Mouse (Mus musculus) heart, adult 2 months (tissue): ENCODE measurements around the gene Abcg2. TPM values are rescaled to one million over a fixed set of nuclear protein-coding genes. Genes with fewer than 3 reads are reported as not detected.

ENCODE experiments used
- DNase-seq, 2 experiments: peaks; one replicate each; pipeline ENCODE4 v3.0.0; 2021
- H3K27ac ChIP-seq: fragments of 200-600 bp; 2 replicates; pipeline ENCODE4 v1.8.1; 2022
- H3K27me3 ChIP-seq: fragments of 200-500 bp; 2 replicates; pipeline ENCODE4 v1.6.1; 2012; ENCODE audit warnings: mild to moderate bottlenecking, low read length, inconsistent platforms, mixed read lengths; ENCODE audit not compliant: control insufficient read depth, insufficient read depth
- H3K36me3 ChIP-seq: fragments of 200-500 bp; 2 replicates; pipeline ENCODE4 v1.6.1; 2012; ENCODE audit warnings: low read length, inconsistent platforms; ENCODE audit not compliant: control insufficient read depth, insufficient read depth
- H3K4me1 ChIP-seq: fragments of 200-500 bp; 2 replicates; pipeline ENCODE4 v1.6.1; 2011; ENCODE audit warnings: low read length; ENCODE audit not compliant: control insufficient read depth, insufficient read depth
- H3K4me3 ChIP-seq: fragments of 200-600 bp; 2 replicates; pipeline ENCODE4 v1.8.1; 2022
- H3K79me2 ChIP-seq: fragments of 200-500 bp; replicated peaks from 2 replicates; pipeline ENCODE4 v1.6.1; 2012; ENCODE audit warnings: mild to moderate bottlenecking, inconsistent platforms, low read length, moderate library complexity, mixed read lengths; ENCODE audit not compliant: control insufficient read depth, insufficient read depth
- H3K9ac ChIP-seq: fragments of 200-500 bp; 2 replicates; pipeline ENCODE4 v1.6.1; 2012; ENCODE audit warnings: low read depth, mild to moderate bottlenecking, control low read depth, inconsistent platforms, low read length, mixed read lengths
- CTCF ChIP-seq: fragments of 200-600 bp; IDR thresholded peaks from 2 replicates; pipeline ENCODE4 v1.8.1; 2022; ENCODE audit warnings: antibody characterized with exemption, mild to moderate bottlenecking, moderate library complexity
- EP300 ChIP-seq: fragments of 200-500 bp; IDR thresholded peaks from 2 replicates; pipeline ENCODE4 v1.6.1; 2011; ENCODE audit warnings: low read depth, low read length, control low read depth; ENCODE audit not compliant: insufficient read depth
- POLR2A ChIP-seq: fragments of 200-500 bp; IDR thresholded peaks from 2 replicates; pipeline ENCODE4 v1.6.1; 2011; ENCODE audit warnings: mild to moderate bottlenecking, low read depth, low read length, control low read depth; ENCODE audit not compliant: insufficient read depth
- WGBS: fragments of 180-500 bp; shearing (Covaris S2); methylation state at CpG from one replicate; pipeline ENCODE4 v1.1.7; 2018; 5-methylcytosine and 5-hydroxymethylcytosine counted together
- intact Hi-C: fragments of 180-260 bp; cut with DNase I; formaldehyde crosslinking; loops from one replicate; pipeline ENCODE4 v1.15.1; 2025
- polyA plus RNA-seq: library from polyadenylated mRNA; depleted of rRNA; stranded (reverse); fragments of >200 nt; gene quantifications from 2 replicates; pipeline ENCODE4 v1.2.3, GENCODE M21; 2012; rRNA removed
- total RNA-seq, 2 experiments: library from RNA; stranded (reverse); gene quantifications; 2 replicates each; pipeline ENCODE4 v1.2.3; 2021

Abcg2 gene
- total and polyA plus RNA-seq, 3 experiments = 12.8 to 30.7 (median 27.4) TPM

DNA sequence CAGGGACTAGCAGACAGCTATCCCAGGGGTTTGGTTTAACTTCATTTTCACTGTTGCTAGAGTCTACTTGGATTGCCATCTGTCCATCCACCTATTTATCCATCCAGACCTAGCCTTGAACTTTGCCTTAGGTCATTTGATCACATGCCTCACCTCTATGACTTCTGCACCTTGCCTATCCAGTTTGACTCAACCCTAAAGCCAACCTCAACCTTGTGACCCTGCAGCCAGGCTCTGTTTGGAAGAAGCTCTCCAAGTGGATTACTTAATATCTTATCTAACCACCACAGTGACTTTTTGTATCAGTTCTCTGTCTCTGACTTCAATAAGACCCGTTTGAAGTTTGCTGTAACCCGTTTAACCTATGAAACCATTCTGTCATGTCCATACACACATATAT, 149.5 kb downstream of the Abcg2 start:
- H3K9ac ChIP-seq = no peak overlapping the region
- H3K27me3 ChIP-seq = no peaks in the 10 kb centered on the region
- no peak overlapping the region for H3K27ac ChIP-seq
- intact Hi-C loops = no loop called here
- H3K36me3 ChIP-seq = no peaks in the 10 kb centered on the region; the same call in 1 of the 2 replicates
- no peaks in the 10 kb centered on the region for H3K4me1 ChIP-seq
- TF ChIP-seq CTCF (no peak), EP300 (no peak), POLR2A (no peak)
- H3K79me2 ChIP-seq = no peaks in the 10 kb centered on the region
- H3K4me3 ChIP-seq = no peak overlapping the region
- WGBS = 59% methylated on average over 2 of the region's 2 CpGs
- no peak for DNase-seq

DNA sequence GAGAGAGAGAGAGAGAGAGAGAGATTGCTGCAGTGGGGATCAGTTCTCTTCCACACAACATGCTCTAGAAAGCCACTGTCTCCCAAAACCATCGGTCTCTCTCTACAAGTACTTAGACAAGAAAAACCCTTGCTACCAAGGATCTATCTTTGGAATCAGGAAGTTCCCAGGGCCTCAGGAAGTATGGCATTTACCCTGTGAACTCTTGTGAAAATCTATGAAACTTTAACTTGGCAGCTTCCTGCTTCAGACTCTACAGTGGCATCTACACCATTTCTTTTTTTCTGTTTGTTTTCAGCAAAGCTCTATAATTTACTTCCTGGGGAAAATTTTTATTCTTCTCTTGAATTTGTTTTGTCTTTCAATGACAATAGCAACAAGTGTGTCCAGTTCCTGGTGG, 150.8 kb downstream of the Abcg2 start:
- DNase-seq = no peak

More for the DNA sequence above, 150.8 kb downstream of the Abcg2 start:
- H3K4me1 ChIP-seq = no peaks in the 10 kb centered on the region
- 11% methylated on average over 1 of the region's 1 CpGs for WGBS
- H3K27ac ChIP-seq = no peak overlapping the region
- no peak overlapping the region for H3K9ac ChIP-seq
- H3K36me3 ChIP-seq = no peaks in the 10 kb centered on the region; the same call in 1 of the 2 replicates
- H3K4me3 ChIP-seq = no peak overlapping the region
- H3K79me2 ChIP-seq = no peaks in the 10 kb centered on the region
- TF ChIP-seq POLR2A (no peak), CTCF (no peak), EP300 (no peak)
- H3K27me3 ChIP-seq = no peaks in the 10 kb centered on the region
- intact Hi-C loops = no loop called here

Other genes starting within 250 kb of the Abcg2 start
- gene Vmn1r30, start 141.1 kb upstream of the Abcg2 start, total RNA-seq = not detected
- not detected in 2 replicates for gene Vmn1r30, start 141.1 kb upstream of the Abcg2 start, polyA plus RNA-seq
- gene Vmn1r31, start 109.2 kb upstream of the Abcg2 start, total RNA-seq = not detected
- gene Vmn1r31, start 109.2 kb upstream of the Abcg2 start, polyA plus RNA-seq = not detected in 2 replicates
- gene Herc3, start 246.9 kb downstream of the Abcg2 start, total RNA-seq = 10 to 100 TPM; 27.6 to 54.3 TPM
- 27.4 and 53.2 TPM in 2 replicates for gene Herc3, start 246.9 kb downstream of the Abcg2 start, polyA plus RNA-seq